Mouse (Mus musculus): ENCODE results near the gene Cd24a. TPM values are rescaled to one million over a fixed set of nuclear protein-coding genes. Genes with fewer than 3 reads are reported as not detected.

Cd24a gene
- 1,087 and 1,092 TPM in 2 replicates for polyA plus RNA-seq (2015; fragmentation: Nextera tagmentation; extraction: Ambion mirVana)

DNA sequence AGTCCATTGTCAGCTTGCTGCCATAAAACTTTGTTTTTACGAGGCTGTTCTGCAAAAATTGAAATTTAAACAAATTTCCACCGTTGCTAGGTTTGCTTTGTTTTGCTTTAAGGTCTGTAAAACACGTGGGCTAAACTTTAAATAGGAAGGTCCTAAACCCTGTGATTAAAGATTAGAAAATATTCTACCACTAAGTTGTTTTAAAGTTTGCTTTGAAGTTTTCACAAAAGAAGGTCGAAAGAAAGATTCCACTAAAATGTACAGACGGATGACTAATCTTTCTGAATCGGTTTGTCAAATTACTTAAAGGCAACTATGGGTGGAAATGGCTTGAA is at the start of gene Cd24a:
Gene Cd24a, plus strand, starts transcription at position 288 of the 335 bp plus-strand sequence.
- Histone ChIP-seq H3K9me3 (no peaks in the 10 kb centered on the region), H3K4me3 (peak within 1 kb of the TSS; percentile 67), H3K4me2 (peak within 1 kb of the TSS; percentile 72), H3K4me1 (replicated peaks) (peaks cover 33% of the 10 kb centered on the region), H3K36me3 (peaks cover 13% of the 10 kb centered on the region), H3K9ac (peak within 1 kb of the TSS; percentile 97), H3K27ac (replicated peaks) (peak within 1 kb of the TSS; percentile 100), H3K27me3 (0 out of 2 replicates have a peak, but pooled peaks cover 5% of the 10 kb centered on the region)
- under 1% methylated on average over 6 of the region's 6 CpGs for WGBS
- ATAC-seq (ENCODE audit: low read depth) = no peak

DNA sequence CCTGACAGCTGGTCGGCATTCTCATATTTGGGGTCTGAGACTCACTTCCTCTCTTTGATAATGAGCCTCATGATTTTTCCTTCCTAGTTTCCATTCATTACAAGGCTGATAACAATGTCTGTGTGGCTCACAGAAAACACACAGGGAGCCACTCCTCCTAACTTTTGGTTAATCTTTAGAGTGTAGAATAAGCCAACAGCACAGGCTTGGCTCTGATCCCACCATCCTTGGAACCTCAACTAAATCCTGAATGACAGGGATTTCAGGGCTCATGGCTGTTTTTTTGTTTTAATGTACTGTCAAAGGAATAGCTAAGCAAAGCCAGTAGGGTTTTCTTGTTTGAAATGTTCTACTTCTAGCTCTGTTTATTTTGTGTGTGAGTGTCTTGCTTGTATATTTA is 43.7 kb upstream of the Cd24a start:
- Histone ChIP-seq H3K9me3 (no peaks in the 10 kb centered on the region), H3K27me3 (no peaks in the 10 kb centered on the region), H3K4me1 (replicated peaks) (peaks cover 6% of the 10 kb centered on the region; the same call in 1 of the 2 replicates), H3K4me2 (no peak overlapping the region), H3K4me3 (no peak overlapping the region), H3K9ac (no peak overlapping the region), H3K27ac (replicated peaks) (no peak overlapping the region), H3K36me3 (peaks cover 53% of the 10 kb centered on the region)
- no peak for ATAC-seq (ENCODE audit: low read depth)
- 97% methylated on average over 1 of the region's 1 CpGs for WGBS

GRCm38 (mm10) chr10:43537652-43538051 is 40.4 kb upstream of the Cd24a start:
- no peak for ATAC-seq (ENCODE audit: low read depth)
- Histone ChIP-seq H3K4me3 (no peak overlapping the region), H3K9me3 (no peaks in the 10 kb centered on the region), H3K36me3 (peaks cover 21% of the 10 kb centered on the region), H3K9ac (no peak overlapping the region), H3K4me2 (no peak overlapping the region), H3K27ac (replicated peaks) (no peak overlapping the region), H3K4me1 (replicated peaks) (peaks cover 18% of the 10 kb centered on the region), H3K27me3 (no peaks in the 10 kb centered on the region)
- WGBS = 94% methylated on average over 7 of the region's 7 CpGs

GRCm38 (mm10) chr10:43538831-43539230 is 39.3 kb upstream of the Cd24a start:
- no peaks in the 10 kb centered on the region for H3K9me3 ChIP-seq
- H3K4me2 ChIP-seq = no peak overlapping the region
- ATAC-seq (ENCODE audit: low read depth) = no peak
- peaks cover 15% of the 10 kb centered on the region for H3K4me1 ChIP-seq (replicated peaks)
- no peaks in the 10 kb centered on the region for H3K27me3 ChIP-seq
- peaks cover 16% of the 10 kb centered on the region; the same call in 1 of the 2 replicates for H3K36me3 ChIP-seq
- H3K4me3 ChIP-seq = no peak overlapping the region
- WGBS = 94% methylated on average over 5 of the region's 5 CpGs
- H3K27ac ChIP-seq (replicated peaks) = no peak overlapping the region
- H3K9ac ChIP-seq = no peak overlapping the region

DNA sequence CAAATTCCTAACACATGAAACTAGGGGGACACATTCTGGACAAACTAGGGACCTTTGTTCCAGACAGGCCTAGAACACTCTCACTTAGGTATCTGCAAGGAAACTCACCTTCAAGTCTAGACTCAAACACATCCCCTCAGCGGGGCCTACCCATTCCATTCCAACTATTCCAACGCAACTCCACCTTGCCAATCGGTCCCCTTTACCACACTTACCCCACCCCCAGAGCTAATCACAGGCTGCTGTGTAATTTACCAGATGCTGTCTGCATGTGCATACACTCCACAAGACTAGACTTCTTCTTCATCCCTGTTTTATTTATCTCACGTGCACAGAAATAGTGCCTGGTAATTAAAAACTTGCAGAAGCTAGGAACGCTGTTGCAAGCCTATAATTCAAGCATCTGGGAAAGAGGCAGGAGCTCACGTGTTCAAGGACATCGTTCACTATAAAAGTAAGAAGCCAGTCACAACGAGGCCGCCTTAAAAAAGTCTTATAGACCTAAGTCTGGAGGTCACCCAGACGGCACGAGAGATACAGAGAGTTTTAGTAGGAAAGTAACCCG is 38.3 kb upstream of the Cd24a start:
- no peaks in the 10 kb centered on the region for H3K27me3 ChIP-seq
- ATAC-seq (ENCODE audit: low read depth) = no peak
- peak overlapping the region; percentile 95 for H3K9ac ChIP-seq
- peaks cover 15% of the 10 kb centered on the region for H3K4me1 ChIP-seq (replicated peaks)
- H3K4me3 ChIP-seq = peak overlapping the region; percentile 90
- H3K36me3 ChIP-seq = peaks cover 16% of the 10 kb centered on the region; the same call in 1 of the 2 replicates
- 23% methylated on average over 12 of the region's 12 CpGs for WGBS
- H3K27ac ChIP-seq (replicated peaks) = no peak overlapping the region
- H3K4me2 ChIP-seq = peak overlapping the region; percentile 69
- no peaks in the 10 kb centered on the region for H3K9me3 ChIP-seq

DNA sequence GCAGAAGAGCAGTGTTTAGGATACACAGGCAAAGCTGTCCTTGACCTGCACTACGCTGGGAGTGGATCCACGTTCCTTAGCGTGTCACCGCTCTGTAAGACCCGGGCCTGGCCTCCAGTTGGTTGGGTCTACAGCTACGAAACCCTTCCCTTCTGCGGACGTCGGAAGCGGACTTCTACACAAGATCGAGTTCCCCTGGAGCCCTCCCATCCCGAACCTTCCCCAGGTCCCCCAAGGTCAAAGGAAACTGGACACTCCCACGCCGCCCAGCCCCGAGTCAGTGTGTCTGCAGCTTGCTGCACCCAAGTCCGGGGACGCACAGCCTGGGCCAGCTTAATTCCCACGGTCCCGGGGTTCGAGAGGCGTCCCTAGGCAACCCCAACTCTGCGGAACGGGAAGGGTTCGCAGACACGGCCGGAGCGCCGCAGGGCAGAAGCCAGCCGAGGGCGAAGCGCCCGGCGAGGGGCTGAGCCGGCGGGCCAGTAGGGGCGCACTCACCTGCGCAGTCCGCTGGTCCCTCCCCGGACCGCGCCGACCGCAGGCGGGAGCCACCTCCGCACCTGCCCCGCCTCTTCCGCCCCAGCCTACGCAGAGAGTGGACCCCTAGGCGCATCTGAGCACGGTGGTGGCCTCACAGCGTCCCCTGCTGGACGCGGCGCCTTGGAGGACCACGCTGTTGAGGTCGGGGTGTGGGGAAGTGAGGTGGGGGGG is 37.5 kb upstream of the Cd24a start, which contains the start of gene 1700021F05Rik:
Gene 1700021F05Rik, minus strand, starts transcription at position 553 of the 711 bp plus-strand sequence.
- peak within 1 kb of the TSS; percentile 69 for H3K4me2 ChIP-seq
- H3K27ac ChIP-seq (replicated peaks) = peak within 1 kb of the TSS; percentile 68
- peaks cover 15% of the 10 kb centered on the region for H3K4me1 ChIP-seq (replicated peaks)
- peak; percentile 99 for ATAC-seq (ENCODE audit: low read depth)
- H3K36me3 ChIP-seq = peaks cover 10% of the 10 kb centered on the region; the same call in 1 of the 2 replicates
- H3K9me3 ChIP-seq = no peaks in the 10 kb centered on the region
- peak within 1 kb of the TSS; percentile 90 for H3K4me3 ChIP-seq
- H3K27me3 ChIP-seq = no peaks in the 10 kb centered on the region
- under 1% methylated on average over 56 of the region's 56 CpGs for WGBS
- peak within 1 kb of the TSS; percentile 95 for H3K9ac ChIP-seq

DNA sequence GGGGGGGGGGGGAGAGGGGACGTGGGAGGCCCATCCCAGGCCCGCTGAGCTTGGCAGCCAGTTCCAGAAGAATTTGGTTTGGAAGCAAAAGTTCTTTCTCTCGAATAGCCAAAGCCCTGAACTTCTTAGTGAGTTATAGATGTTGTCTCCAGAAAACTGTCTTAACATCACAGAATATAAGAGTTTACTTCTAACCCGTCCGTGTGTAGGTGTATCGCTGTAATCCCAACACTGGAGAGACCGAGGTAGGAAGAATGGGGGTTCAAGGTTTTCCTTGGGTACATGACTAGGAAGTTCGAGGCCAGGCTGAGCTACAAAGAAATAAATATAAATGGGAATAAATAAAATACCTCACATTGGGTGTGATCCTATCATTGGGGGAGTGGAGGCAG is 36.9 kb upstream of the Cd24a start:
- 59% methylated on average over 7 of the region's 8 CpGs for WGBS
- H3K27me3 ChIP-seq = no peaks in the 10 kb centered on the region
- H3K9me3 ChIP-seq = no peaks in the 10 kb centered on the region
- H3K4me2 ChIP-seq = peak overlapping the region; percentile 69
- ATAC-seq (ENCODE audit: low read depth) = peak; percentile 28
- H3K36me3 ChIP-seq = peaks cover 4% of the 10 kb centered on the region; the same call in 1 of the 2 replicates
- peak overlapping the region; percentile 90 for H3K4me3 ChIP-seq
- H3K4me1 ChIP-seq (replicated peaks) = peaks cover 15% of the 10 kb centered on the region
- H3K27ac ChIP-seq (replicated peaks) = no peak overlapping the region
- peak overlapping the region; percentile 95; the same call in 1 of the 2 replicates for H3K9ac ChIP-seq

GRCm38 (mm10) chr10:43549411-43549810 is 28.7 kb upstream of the Cd24a start:
- H3K9me3 ChIP-seq = peaks cover 5% of the 10 kb centered on the region; the same call in 1 of the 2 replicates
- no peak overlapping the region for H3K27ac ChIP-seq (replicated peaks)
- no peaks in the 10 kb centered on the region for H3K36me3 ChIP-seq
- no peak overlapping the region for H3K4me2 ChIP-seq
- 77% methylated on average over 5 of the region's 5 CpGs for WGBS
- peaks cover 6% of the 10 kb centered on the region; the same call in 1 of the 2 replicates for H3K4me1 ChIP-seq (replicated peaks)
- no peak overlapping the region for H3K9ac ChIP-seq
- no peak for ATAC-seq (ENCODE audit: low read depth)
- H3K27me3 ChIP-seq = no peaks in the 10 kb centered on the region
- no peak overlapping the region for H3K4me3 ChIP-seq

- Histone ChIP-seq H3K27me3 (no peaks in the 10 kb centered on the region), H3K4me3 (no peak overlapping the region), H3K27ac (replicated peaks) (no peak overlapping the region), H3K36me3 (no peaks in the 10 kb centered on the region), H3K9me3 (peaks cover 5% of the 10 kb centered on the region; the same call in 1 of the 2 replicates), H3K9ac (no peak overlapping the region), H3K4me2 (no peak overlapping the region), H3K4me1 (replicated peaks) (peaks cover 6% of the 10 kb centered on the region; the same call in 1 of the 2 replicates)
- ATAC-seq (ENCODE audit: low read depth) = no peak
- 25% methylated on average over 3 of the region's 3 CpGs for whole genome bisulfite sequencing
These were observed 27.2 kb upstream of the Cd24a start for GRCm38 (mm10) chr10:43550923-43551322.

GRCm38 (mm10) chr10:43551388-43551787 is 26.7 kb upstream of the Cd24a start:
- no peaks in the 10 kb centered on the region for H3K36me3 ChIP-seq
- H3K27ac ChIP-seq (replicated peaks) = no peak overlapping the region
- H3K4me2 ChIP-seq = no peak overlapping the region
- peak; percentile 45; the same call in 1 of the 2 replicates for ATAC-seq (ENCODE audit: low read depth)
- no peaks in the 10 kb centered on the region for H3K27me3 ChIP-seq
- 35% methylated on average over 3 of the region's 3 CpGs for WGBS
- H3K4me1 ChIP-seq (replicated peaks) = peaks cover 6% of the 10 kb centered on the region; the same call in 1 of the 2 replicates
- H3K9ac ChIP-seq = no peak overlapping the region
- H3K9me3 ChIP-seq = peaks cover 5% of the 10 kb centered on the region; the same call in 1 of the 2 replicates
- no peak overlapping the region for H3K4me3 ChIP-seq

- Histone ChIP-seq H3K4me2 (no peak overlapping the region), H3K36me3 (no peaks in the 10 kb centered on the region), H3K27ac (replicated peaks) (no peak overlapping the region), H3K9me3 (peaks cover 5% of the 10 kb centered on the region; the same call in 1 of the 2 replicates), H3K9ac (no peak overlapping the region), H3K4me1 (replicated peaks) (no peaks in the 10 kb centered on the region), H3K4me3 (no peak overlapping the region), H3K27me3 (no peaks in the 10 kb centered on the region)
- 92% methylated on average over 5 of the region's 5 CpGs for WGBS
- ATAC-seq (ENCODE audit: low read depth) = no peak
These were observed 20.4 kb upstream of the Cd24a start for GRCm38 (mm10) chr10:43557630-43558165.

DNA sequence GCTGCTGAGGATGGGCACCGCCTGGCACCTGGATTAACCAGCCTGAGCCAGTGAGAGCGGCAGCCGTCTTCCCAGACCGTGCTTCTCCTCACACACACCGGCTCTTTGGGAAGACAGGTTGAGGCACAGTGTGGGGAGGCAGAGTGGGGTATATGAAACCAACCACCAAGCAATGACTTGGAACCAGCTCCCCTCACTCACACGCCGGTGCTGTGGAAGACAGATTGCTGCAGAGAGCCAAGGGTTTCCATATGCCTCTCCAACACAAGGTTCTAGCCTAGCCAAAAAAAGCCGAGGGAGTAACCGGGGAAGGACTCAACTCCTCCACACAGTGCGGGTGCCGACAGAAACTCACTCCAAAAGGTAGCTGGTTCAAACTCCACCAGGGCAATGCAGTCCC is 18.8 kb upstream of the Cd24a start:
- Histone ChIP-seq H3K4me1 (replicated peaks) (no peaks in the 10 kb centered on the region), H3K9ac (no peak overlapping the region), H3K27me3 (no peaks in the 10 kb centered on the region), H3K4me3 (no peak overlapping the region), H3K36me3 (no peaks in the 10 kb centered on the region), H3K9me3 (no peaks in the 10 kb centered on the region), H3K4me2 (no peak overlapping the region), H3K27ac (replicated peaks) (no peak overlapping the region)
- 84% methylated on average over 11 of the region's 11 CpGs for WGBS
- ATAC-seq (ENCODE audit: low read depth) = no peak
